Mouse (Mus musculus): ENCODE results near the gene Cenpx. TPM values are rescaled to one million over a fixed set of nuclear protein-coding genes. Genes with fewer than 3 reads are reported as not detected.
"Not testable (repeated sequence)": the region's sequence is repeated elsewhere in the genome, so short reads cannot be mapped to it uniquely, and the experiment has no call there.

Gene Cenpx
- polyA plus RNA-seq, 1 experiment from 2014 or later, result 154 TPM

GRCm38 (mm10) chr11:120692471-120693011, 21.0 kb downstream of the Cenpx start:
- H3K36me3 ChIP-seq, result peaks cover 81% of the 10 kb centered on the region
- no peak overlapping the region for H3K27ac ChIP-seq
- H3K4me3 ChIP-seq, result no peak overlapping the region
- H3K9me3 ChIP-seq, result no peaks in the 10 kb centered on the region
- 94% methylated on average over 4 of the region's 4 CpGs for whole genome bisulfite sequencing
- no peak for ATAC-seq (ENCODE audit: insufficient number of reproducible peaks, insufficient read depth, low FRiP score, low TSS enrichment, low read depth)
- no peak overlapping the region for H3K9ac ChIP-seq
- H3K4me2 ChIP-seq, result no peak overlapping the region
- H3K27me3 ChIP-seq, result no peaks in the 10 kb centered on the region
- H3K4me1 ChIP-seq, result peaks cover 18% of the 10 kb centered on the region

- Histone ChIP-seq H3K9me3 (no peaks in the 10 kb centered on the region), H3K4me3 (no peak overlapping the region), H3K27ac (no peak overlapping the region), H3K27me3 (no peaks in the 10 kb centered on the region), H3K4me1 (peaks cover 23% of the 10 kb centered on the region), H3K9ac (no peak overlapping the region), H3K4me2 (no peak overlapping the region), H3K36me3 (peaks cover 79% of the 10 kb centered on the region)
- 77% methylated on average over 3 of the region's 3 CpGs for WGBS
- ATAC-seq (ENCODE audit: insufficient number of reproducible peaks, insufficient read depth, low FRiP score, low TSS enrichment, low read depth), result no peak
Measured at GRCm38 (mm10) chr11:120689365-120689764, 24.2 kb downstream of the Cenpx start.

- H3K9me3 ChIP-seq, result no peaks in the 10 kb centered on the region
- 70% methylated on average over 20 of the region's 20 CpGs for WGBS
- H3K4me2 ChIP-seq, result peak overlapping the region; percentile 22
- peaks cover 23% of the 10 kb centered on the region for H3K4me1 ChIP-seq
- no peak overlapping the region for H3K4me3 ChIP-seq
- no peaks in the 10 kb centered on the region for H3K27me3 ChIP-seq
- H3K27ac ChIP-seq, result peak overlapping the region; percentile 89
- H3K36me3 ChIP-seq, result peaks cover 74% of the 10 kb centered on the region
- ATAC-seq (ENCODE audit: insufficient number of reproducible peaks, insufficient read depth, low FRiP score, low TSS enrichment, low read depth), result no peak
- H3K9ac ChIP-seq, result peak overlapping the region; percentile 32; the same call in 1 of the 2 replicates
Measured at GRCm38 (mm10) chr11:120686650-120687272, 26.8 kb downstream of the Cenpx start.

- H3K36me3 ChIP-seq, result peaks cover 77% of the 10 kb centered on the region
- 81% methylated on average over 2 of the region's 2 CpGs for WGBS
- H3K9me3 ChIP-seq, result no peaks in the 10 kb centered on the region
- peaks cover 23% of the 10 kb centered on the region for H3K4me1 ChIP-seq
- no peak overlapping the region for H3K9ac ChIP-seq
- no peak overlapping the region for H3K4me2 ChIP-seq
- no peak overlapping the region for H3K27ac ChIP-seq
- H3K27me3 ChIP-seq, result no peaks in the 10 kb centered on the region
- no peak overlapping the region for H3K4me3 ChIP-seq
- no peak for ATAC-seq (ENCODE audit: insufficient number of reproducible peaks, insufficient read depth, low FRiP score, low TSS enrichment, low read depth)
Measured at GRCm38 (mm10) chr11:120684660-120685059, 28.9 kb downstream of the Cenpx start.

- Histone ChIP-seq H3K9ac (no peak overlapping the region), H3K27me3 (no peaks in the 10 kb centered on the region), H3K4me1 (peaks cover 23% of the 10 kb centered on the region), H3K4me2 (no peak overlapping the region), H3K9me3 (no peaks in the 10 kb centered on the region), H3K4me3 (no peak overlapping the region), H3K27ac (no peak overlapping the region), H3K36me3 (peaks cover 77% of the 10 kb centered on the region)
- no peak for ATAC-seq (ENCODE audit: insufficient number of reproducible peaks, insufficient read depth, low FRiP score, low TSS enrichment, low read depth)
- 63% methylated on average over 2 of the region's 2 CpGs for WGBS
Measured at GRCm38 (mm10) chr11:120684086-120684485, 29.5 kb downstream of the Cenpx start.

- 89% methylated on average over 3 of the region's 3 CpGs for WGBS
- H3K4me1 ChIP-seq, result peaks cover 23% of the 10 kb centered on the region
- H3K9me3 ChIP-seq, result no peaks in the 10 kb centered on the region
- no peak overlapping the region for H3K4me2 ChIP-seq
- H3K27ac ChIP-seq, result no peak overlapping the region
- peaks cover 76% of the 10 kb centered on the region for H3K36me3 ChIP-seq
- no peaks in the 10 kb centered on the region for H3K27me3 ChIP-seq
- no peak overlapping the region for H3K4me3 ChIP-seq
- ATAC-seq (ENCODE audit: insufficient number of reproducible peaks, insufficient read depth, low FRiP score, low TSS enrichment, low read depth), result no peak
- H3K9ac ChIP-seq, result no peak overlapping the region
Measured at GRCm38 (mm10) chr11:120683536-120683935, 30.0 kb downstream of the Cenpx start.

- Histone ChIP-seq H3K27ac (no peak overlapping the region), H3K4me2 (no peak overlapping the region), H3K9me3 (no peaks in the 10 kb centered on the region), H3K9ac (no peak overlapping the region), H3K27me3 (no peaks in the 10 kb centered on the region), H3K4me3 (no peak overlapping the region), H3K36me3 (peaks cover 76% of the 10 kb centered on the region), H3K4me1 (peaks cover 23% of the 10 kb centered on the region)
- ATAC-seq (ENCODE audit: insufficient number of reproducible peaks, insufficient read depth, low FRiP score, low TSS enrichment, low read depth), result no peak
- 91% methylated on average over 5 of the region's 5 CpGs for WGBS
Measured at GRCm38 (mm10) chr11:120682683-120683082, 30.9 kb downstream of the Cenpx start.

GRCm38 (mm10) chr11:120679909-120680308, 33.6 kb downstream of the Cenpx start:
- Histone ChIP-seq H3K27me3 (no peaks in the 10 kb centered on the region), H3K4me2 (no peak overlapping the region), H3K27ac (no peak overlapping the region), H3K9me3 (no peaks in the 10 kb centered on the region), H3K4me1 (0 out of 2 replicates have a peak, but pooled peaks cover 5% of the 10 kb centered on the region), H3K9ac (no peak overlapping the region), H3K4me3 (no peak overlapping the region), H3K36me3 (peaks cover 72% of the 10 kb centered on the region)
- 79% methylated on average over 3 of the region's 3 CpGs for WGBS
- ATAC-seq (ENCODE audit: insufficient number of reproducible peaks, insufficient read depth, low FRiP score, low TSS enrichment, low read depth), result no peak

GRCm38 (mm10) chr11:120676951-120677350, 36.6 kb downstream of the Cenpx start:
- no peak overlapping the region for H3K4me2 ChIP-seq
- H3K9ac ChIP-seq, result no peak overlapping the region
- peaks cover 13% of the 10 kb centered on the region for H3K4me1 ChIP-seq
- no peak overlapping the region for H3K27ac ChIP-seq
- ATAC-seq (ENCODE audit: insufficient number of reproducible peaks, insufficient read depth, low FRiP score, low TSS enrichment, low read depth), result no peak
- peaks cover 53% of the 10 kb centered on the region for H3K36me3 ChIP-seq
- no peak overlapping the region for H3K4me3 ChIP-seq
- H3K9me3 ChIP-seq, result no peaks in the 10 kb centered on the region
- H3K27me3 ChIP-seq, result no peaks in the 10 kb centered on the region
- WGBS, result 90% methylated on average over 4 of the region's 4 CpGs

- peaks cover 47% of the 10 kb centered on the region for H3K36me3 ChIP-seq
- not testable (repeated sequence) for H3K4me3 ChIP-seq; H3K9me3 ChIP-seq; H3K4me2 ChIP-seq; H3K27me3 ChIP-seq; H3K27ac ChIP-seq; ATAC-seq (ENCODE audit: insufficient number of reproducible peaks, insufficient read depth, low FRiP score, low TSS enrichment, low read depth); H3K9ac ChIP-seq
- 86% methylated on average over 5 of the region's 5 CpGs for WGBS
- peaks cover 13% of the 10 kb centered on the region for H3K4me1 ChIP-seq
Measured at GRCm38 (mm10) chr11:120675875-120676274, 37.7 kb downstream of the Cenpx start.

- H3K4me1 ChIP-seq, result peaks cover 13% of the 10 kb centered on the region
- H3K36me3 ChIP-seq, result peaks cover 25% of the 10 kb centered on the region
- H3K27me3 ChIP-seq, result no peaks in the 10 kb centered on the region
- H3K4me3 ChIP-seq, result peak overlapping the region; percentile 74
- ATAC-seq (ENCODE audit: insufficient number of reproducible peaks, insufficient read depth, low FRiP score, low TSS enrichment, low read depth), result no peak
- 44% methylated on average over 12 of the region's 12 CpGs for WGBS
- peak overlapping the region; percentile 91 for H3K27ac ChIP-seq
- no peaks in the 10 kb centered on the region for H3K9me3 ChIP-seq
- peak overlapping the region; percentile 87 for H3K4me2 ChIP-seq
- H3K9ac ChIP-seq, result peak overlapping the region; percentile 85
Measured at GRCm38 (mm10) chr11:120673594-120674122, 39.9 kb downstream of the Cenpx start.
